Mouse (Mus musculus): Measurements from ENCODE around the gene Kcnq2.
A peak's percentile ranks its signal among the peaks of the same experiment; 100 is the strongest.

Kcnq2 gene

DNA sequence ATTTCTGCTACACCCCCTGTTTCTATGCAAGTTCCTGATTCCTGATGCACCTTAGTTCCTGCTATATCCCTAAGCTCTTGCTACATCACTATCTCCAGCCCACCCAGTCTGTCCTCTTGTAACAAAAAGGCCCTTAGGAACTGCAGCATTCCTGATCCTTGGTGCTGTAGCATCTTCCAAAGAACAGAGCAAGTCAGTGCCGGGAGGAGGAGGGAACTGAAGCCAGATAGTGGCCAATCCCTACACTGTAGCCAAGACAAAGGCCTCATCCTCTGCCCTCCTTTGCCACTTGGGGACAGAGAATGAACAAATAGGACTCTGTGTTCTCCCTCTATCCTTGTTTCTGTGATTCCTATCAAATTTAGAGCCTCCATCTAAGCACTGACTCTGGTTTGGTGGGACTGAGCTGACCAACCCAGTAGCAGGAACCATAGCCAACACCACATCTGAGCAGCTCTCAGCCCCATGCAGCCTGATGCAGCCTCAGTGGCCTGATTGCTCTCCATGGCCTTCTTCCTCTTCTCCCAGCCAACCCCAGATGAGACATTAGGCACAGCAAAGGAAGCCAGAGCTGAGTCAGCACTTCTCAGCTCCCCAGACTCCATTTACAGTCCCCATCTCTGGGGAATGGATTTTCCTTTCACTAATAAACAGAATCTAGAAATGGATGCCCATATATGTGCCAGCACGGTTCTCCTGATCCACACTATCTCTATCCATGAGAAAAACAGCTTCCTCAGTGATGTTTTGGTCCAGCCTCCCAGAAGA, 8.6 kb upstream of the Kcnq2 start:
- TF ChIP-seq CTCF (conservative IDR thresholded peaks at IDR 0.05; ENCODE audit: low read length) (no peak), NANOG (IDR thresholded peaks at IDR 0.05; ENCODE audit: borderline replicate concordance, low read length) (no peak), POU5F1 (IDR thresholded peaks at IDR 0.05; ENCODE audit: borderline replicate concordance, low read length) (no peak)
- peaks cover 94% of the 10 kb centered on the region for H3K27me3 ChIP-seq (ENCODE audit: insufficient read depth, low read length)
- H3K4me1 ChIP-seq (replicated peaks; ENCODE audit: low read depth, low read length): peaks cover 13% of the 10 kb centered on the region
- H3K4me3 ChIP-seq (replicated peaks; ENCODE audit: low read length): no peak overlapping the region
- no peaks in the 10 kb centered on the region for H3K9me3 ChIP-seq (ENCODE audit: low read length)
- H3K36me3 ChIP-seq (ENCODE audit: insufficient read depth, low read length): no peaks in the 10 kb centered on the region

DNA sequence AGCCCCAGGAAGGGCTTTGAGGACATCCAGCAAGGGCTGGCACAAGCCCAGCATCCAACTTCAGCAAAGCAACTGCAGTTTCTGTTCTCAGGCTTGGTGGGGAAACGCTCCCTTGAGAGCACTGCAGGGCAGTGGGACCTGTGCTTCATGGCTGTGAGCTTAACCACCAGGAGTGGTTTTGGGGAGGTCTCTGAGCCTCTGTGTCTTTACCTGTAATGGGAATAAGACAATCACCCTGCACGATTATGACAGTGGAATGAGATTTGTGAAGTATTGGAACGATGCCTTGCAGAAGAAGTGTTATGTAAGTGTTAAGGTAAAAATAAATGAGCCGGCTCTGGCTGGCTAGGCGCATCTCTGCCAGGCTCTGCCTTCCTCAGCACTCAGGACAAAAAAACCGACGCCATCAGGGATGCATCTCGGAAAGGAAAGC, 7.6 kb upstream of the Kcnq2 start:
- peaks cover 6% of the 10 kb centered on the region for H3K4me1 ChIP-seq (replicated peaks; ENCODE audit: low read depth, low read length)
- H3K4me3 ChIP-seq (replicated peaks; ENCODE audit: low read length): no peak overlapping the region
- H3K9me3 ChIP-seq (ENCODE audit: low read length): no peaks in the 10 kb centered on the region
- H3K27me3 ChIP-seq (ENCODE audit: insufficient read depth, low read length): peaks cover 93% of the 10 kb centered on the region
- TF ChIP-seq CTCF (conservative IDR thresholded peaks at IDR 0.05; ENCODE audit: low read length): no peak
- TF ChIP-seq NANOG (IDR thresholded peaks at IDR 0.05; ENCODE audit: borderline replicate concordance, low read length): no peak
- no peak for TF ChIP-seq POU5F1 (IDR thresholded peaks at IDR 0.05; ENCODE audit: borderline replicate concordance, low read length)
- no peaks in the 10 kb centered on the region for H3K36me3 ChIP-seq (ENCODE audit: insufficient read depth, low read length)

DNA sequence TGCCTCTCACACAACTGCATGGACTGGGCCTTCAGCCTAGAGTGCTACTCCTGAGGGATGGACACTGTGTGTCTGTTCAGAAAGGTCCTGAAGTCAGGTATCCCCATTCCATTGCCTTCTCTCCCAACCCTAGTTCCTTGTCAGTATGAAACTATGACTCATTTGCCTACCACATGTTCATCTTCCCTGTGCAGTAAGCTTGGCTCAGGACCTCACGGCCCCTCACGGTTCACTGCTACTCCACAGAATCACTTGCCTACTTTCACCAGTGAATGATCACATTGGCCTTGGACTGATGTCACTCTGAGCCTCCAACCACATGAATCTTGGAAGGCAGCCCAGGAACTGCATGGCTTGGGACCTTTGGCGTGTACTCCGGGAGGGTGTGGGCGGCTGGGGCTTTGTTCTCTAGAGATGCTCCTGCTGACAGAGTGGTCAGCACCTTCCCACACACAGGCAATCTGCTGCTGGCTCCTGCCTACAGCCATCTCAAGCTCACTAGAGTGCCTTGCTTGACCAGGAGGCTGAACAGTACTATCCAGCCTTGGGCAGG, 4.6 kb upstream of the Kcnq2 start:
- H3K36me3 ChIP-seq (ENCODE audit: insufficient read depth, low read length): no peaks in the 10 kb centered on the region
- H3K9me3 ChIP-seq (ENCODE audit: low read length): no peaks in the 10 kb centered on the region
- no peak overlapping the region for H3K4me3 ChIP-seq (replicated peaks; ENCODE audit: low read length)
- no peak for TF ChIP-seq CTCF (conservative IDR thresholded peaks at IDR 0.05; ENCODE audit: low read length)
- H3K4me1 ChIP-seq (replicated peaks; ENCODE audit: low read depth, low read length): peaks cover 5% of the 10 kb centered on the region
- H3K27me3 ChIP-seq (ENCODE audit: insufficient read depth, low read length): peaks cover 89% of the 10 kb centered on the region

GRCm38 (mm10) chr2:181136934-181137333, 1.8 kb upstream of the Kcnq2 start:
- Histone ChIP-seq H3K9me3 (ENCODE audit: low read length) (no peaks in the 10 kb centered on the region), H3K4me3 (replicated peaks; ENCODE audit: low read length) (no peak overlapping the region), H3K36me3 (ENCODE audit: insufficient read depth, low read length) (no peaks in the 10 kb centered on the region), H3K27me3 (ENCODE audit: insufficient read depth, low read length) (peaks cover 90% of the 10 kb centered on the region), H3K4me1 (replicated peaks; ENCODE audit: low read depth, low read length) (peaks cover 21% of the 10 kb centered on the region)
- TF ChIP-seq POU5F1 (IDR thresholded peaks at IDR 0.05; ENCODE audit: borderline replicate concordance, low read length): no peak
- no peak for TF ChIP-seq CTCF (conservative IDR thresholded peaks at IDR 0.05; ENCODE audit: low read length)
- no peak for TF ChIP-seq NANOG (IDR thresholded peaks at IDR 0.05; ENCODE audit: borderline replicate concordance, low read length)

GRCm38 (mm10) chr2:181135446-181135818, 332 bp upstream of the Kcnq2 start:
- H3K36me3 ChIP-seq (ENCODE audit: insufficient read depth, low read length): no peaks in the 10 kb centered on the region
- H3K4me1 ChIP-seq (replicated peaks; ENCODE audit: low read depth, low read length): peaks cover 22% of the 10 kb centered on the region
- TF ChIP-seq CTCF (conservative IDR thresholded peaks at IDR 0.05; ENCODE audit: low read length) (no peak), POU5F1 (IDR thresholded peaks at IDR 0.05; ENCODE audit: borderline replicate concordance, low read length) (no peak), NANOG (IDR thresholded peaks at IDR 0.05; ENCODE audit: borderline replicate concordance, low read length) (no peak)
- no peaks in the 10 kb centered on the region for H3K9me3 ChIP-seq (ENCODE audit: low read length)
- H3K27me3 ChIP-seq (ENCODE audit: insufficient read depth, low read length): peaks cover 81% of the 10 kb centered on the region
- H3K4me3 ChIP-seq (replicated peaks; ENCODE audit: low read length): peak overlapping the region; percentile 91

GRCm38 (mm10) chr2:181133837-181134590, 1.1 kb downstream of the Kcnq2 start:
- Histone ChIP-seq H3K9me3 (ENCODE audit: low read length) (no peaks in the 10 kb centered on the region), H3K36me3 (ENCODE audit: insufficient read depth, low read length) (no peaks in the 10 kb centered on the region), H3K4me3 (replicated peaks; ENCODE audit: low read length) (peak overlapping the region; percentile 91), H3K4me1 (replicated peaks; ENCODE audit: low read depth, low read length) (peaks cover 35% of the 10 kb centered on the region), H3K27me3 (ENCODE audit: insufficient read depth, low read length) (peaks cover 67% of the 10 kb centered on the region)
- TF ChIP-seq NANOG (IDR thresholded peaks at IDR 0.05; ENCODE audit: borderline replicate concordance, low read length): no peak
- no peak for TF ChIP-seq CTCF (conservative IDR thresholded peaks at IDR 0.05; ENCODE audit: low read length)
- no peak for TF ChIP-seq POU5F1 (IDR thresholded peaks at IDR 0.05; ENCODE audit: borderline replicate concordance, low read length)

DNA sequence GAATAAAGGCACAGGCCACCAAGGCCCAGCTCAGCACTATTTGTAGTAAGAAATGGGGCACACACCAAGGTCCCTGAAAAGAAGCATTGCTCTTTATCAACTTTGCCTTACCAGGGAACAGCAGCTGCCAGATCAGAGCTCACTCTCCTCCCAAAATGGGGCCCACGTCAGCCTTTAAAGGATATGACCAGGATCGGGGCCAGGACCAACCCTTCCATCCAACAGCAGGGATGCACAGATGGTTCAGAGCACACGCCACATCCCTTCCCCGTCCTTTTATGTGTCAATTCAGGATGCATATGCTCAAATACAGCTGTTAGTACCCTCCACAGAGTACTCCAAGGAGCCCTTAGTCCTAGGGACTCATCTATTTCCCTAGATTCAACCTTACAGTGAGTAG, 4.9 kb downstream of the Kcnq2 start:
- Histone ChIP-seq H3K4me1 (replicated peaks; ENCODE audit: low read depth, low read length) (peaks cover 67% of the 10 kb centered on the region), H3K27me3 (ENCODE audit: insufficient read depth, low read length) (peaks cover 36% of the 10 kb centered on the region), H3K4me3 (replicated peaks; ENCODE audit: low read length) (no peak overlapping the region), H3K36me3 (ENCODE audit: insufficient read depth, low read length) (no peaks in the 10 kb centered on the region), H3K9me3 (ENCODE audit: low read length) (no peaks in the 10 kb centered on the region)
- TF ChIP-seq POU5F1 (IDR thresholded peaks at IDR 0.05; ENCODE audit: borderline replicate concordance, low read length) (no peak), CTCF (conservative IDR thresholded peaks at IDR 0.05; ENCODE audit: low read length) (no peak), NANOG (IDR thresholded peaks at IDR 0.05; ENCODE audit: borderline replicate concordance, low read length) (no peak)

- no peak for TF ChIP-seq CTCF (conservative IDR thresholded peaks at IDR 0.05; ENCODE audit: low read length)
- no peak for TF ChIP-seq NANOG (IDR thresholded peaks at IDR 0.05; ENCODE audit: borderline replicate concordance, low read length)
- TF ChIP-seq POU5F1 (IDR thresholded peaks at IDR 0.05; ENCODE audit: borderline replicate concordance, low read length): no peak
- no peaks in the 10 kb centered on the region for H3K9me3 ChIP-seq (ENCODE audit: low read length)
- H3K4me1 ChIP-seq (replicated peaks; ENCODE audit: low read depth, low read length): peaks cover 67% of the 10 kb centered on the region
- no peak overlapping the region for H3K4me3 ChIP-seq (replicated peaks; ENCODE audit: low read length)
- H3K27me3 ChIP-seq (ENCODE audit: insufficient read depth, low read length): peaks cover 26% of the 10 kb centered on the region
- H3K36me3 ChIP-seq (ENCODE audit: insufficient read depth, low read length): no peaks in the 10 kb centered on the region
Observed at GRCm38 (mm10) chr2:181128963-181129362, 6.1 kb downstream of the Kcnq2 start.

All from E14TG2a.4 (cell line).